Mouse (Mus musculus) myocyte (in vitro differentiated cells): ENCODE measurements around the gene Cog6.

Experiments used
- CEBPB ChIP-seq: IDR thresholded peaks from 2 replicates; pipeline ENCODE4 v1.6.1; 2011; ENCODE audit warnings: mild to moderate bottlenecking, moderate library complexity; ENCODE audit not compliant: poor library complexity, insufficient read depth, severe bottlenecking
- E2F4 ChIP-seq: IDR thresholded peaks from one replicate; pipeline ENCODE4 v1.6.1; 2011; ENCODE audit warnings: mild to moderate bottlenecking, control low read depth, moderate library complexity; ENCODE audit not compliant: insufficient read depth
- MAX ChIP-seq: IDR thresholded peaks from one replicate; pipeline ENCODE4 v1.6.1; 2011; ENCODE audit warnings: low read depth, mild to moderate bottlenecking, control low read depth
- MYOD1 ChIP-seq, 3 experiments: IDR thresholded peaks; one replicate each; pipeline ENCODE4 v1.6.1; 2011; ENCODE audit warnings: control low read depth in 2 of 3, low read depth in 2 of 3, mild to moderate bottlenecking in 2 of 3, moderate library complexity in 1 of 3; ENCODE audit not compliant: insufficient read length in 2 of 3, control insufficient read depth in 1 of 3
- POLR2A ChIP-seq: IDR thresholded peaks from one replicate; pipeline ENCODE4 v1.6.1; 2011; ENCODE audit warnings: low read depth, mild to moderate bottlenecking, control low read depth, moderate library complexity; ENCODE audit not compliant: insufficient read length
- POLR2AphosphoS2 ChIP-seq: IDR thresholded peaks from one replicate; pipeline ENCODE4 v1.6.1; 2011; ENCODE audit warnings: low read depth, control low read depth; ENCODE audit not compliant: insufficient read length
- REST ChIP-seq: IDR thresholded peaks from one replicate; pipeline ENCODE4 v1.6.1; 2011; ENCODE audit warnings: mild to moderate bottlenecking, control low read depth, moderate library complexity; ENCODE audit not compliant: insufficient read depth, insufficient read length
- SRF ChIP-seq: IDR thresholded peaks from one replicate; pipeline ENCODE4 v1.6.1; 2011; ENCODE audit warnings: low read depth; ENCODE audit not compliant: control insufficient read depth, insufficient read length
- TCF12 ChIP-seq: IDR thresholded peaks from one replicate; pipeline ENCODE4 v1.6.1; 2011; ENCODE audit warnings: mild to moderate bottlenecking, control low read depth; ENCODE audit not compliant: poor library complexity, insufficient read depth, severe bottlenecking
- USF1 ChIP-seq: IDR thresholded peaks from one replicate; pipeline ENCODE4 v1.6.1; 2011; ENCODE audit warnings: low read depth, mild to moderate bottlenecking, control low read depth, moderate library complexity

- TF ChIP-seq POLR2A (no peak), MAX (no peak), CEBPB (no peak), E2F4 (no peak), POLR2AphosphoS2 (no peak), USF1 (no peak), MYOD1 (IDR thresholded peaks at IDR 0.05; ENCODE audit: control insufficient read depth in 1 of 3, insufficient read length in 2 of 3, low read depth in 2 of 3) (no peak), TCF12 (no peak), SRF (no peak), REST (no peak)
These were observed 19.7 kb downstream of the Cog6 start for GRCm38 (mm10) chr3:52997381-52997780.
